Mouse (Mus musculus) cerebellum, adult 2 months (tissue): ENCODE measurements at regions not wholly inside any gene's neighbourhood (a gene's known extent, or its start where the extent isn't known, plus 50 kb on each side); places are given as distances from the start of the nearest gene placed in this dataset.

Experiments
- CTCF ChIP-seq: fragments of 200-500 bp; IDR thresholded peaks from 2 replicates; pipeline ENCODE4 v1.5.1; 2011; ENCODE audit warnings: low read depth, mild to moderate bottlenecking, control low read depth, low read length, moderate library complexity, borderline replicate concordance; ENCODE audit not compliant: insufficient read depth
- POLR2A ChIP-seq: fragments of 200-500 bp; IDR thresholded peaks from 2 replicates; pipeline ENCODE4 v1.6.1; 2011; ENCODE audit warnings: low read length, control low read depth, borderline replicate concordance; ENCODE audit not compliant: insufficient read depth

DNA sequence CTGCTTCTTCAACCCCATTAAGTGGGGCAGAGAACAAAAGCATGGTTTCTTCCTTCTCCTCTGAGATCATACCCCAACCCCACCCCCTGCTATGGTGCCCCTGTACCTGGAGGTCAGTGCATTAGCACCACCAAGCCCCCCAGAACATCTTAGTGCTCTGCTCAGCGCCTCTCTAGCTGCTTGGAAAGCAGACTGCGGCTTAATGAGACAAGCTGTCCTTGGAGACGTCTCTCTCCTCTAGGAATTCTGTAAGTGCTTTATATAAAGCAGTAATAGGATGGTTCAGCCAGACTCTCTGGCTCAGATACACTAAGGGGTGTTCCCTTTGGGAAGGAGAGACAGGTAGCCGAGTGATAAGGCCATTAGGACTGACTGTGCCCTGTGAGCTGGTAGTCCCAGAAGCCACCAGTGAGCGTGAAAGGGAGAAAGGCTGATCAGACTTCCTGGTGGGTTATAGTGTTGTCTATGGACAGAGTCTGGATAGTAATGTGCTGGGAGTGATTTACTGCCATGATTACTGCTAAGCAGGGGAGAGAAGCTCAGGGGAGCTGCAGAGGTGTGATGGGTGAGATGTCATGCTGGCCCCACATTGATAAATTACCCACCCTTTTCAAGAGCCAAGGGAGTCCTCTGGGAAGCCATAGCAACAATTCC lies 343.0 kb upstream of the Slc24a5 start:
- TF ChIP-seq POLR2A (no peak), CTCF (no peak)
